Mouse (Mus musculus): ENCODE measurements at regions not wholly inside any gene's neighbourhood (a gene's known extent, or its start where the extent isn't known, plus 50 kb on each side); places are given as distances from the start of the nearest gene placed in this dataset.

DNA sequence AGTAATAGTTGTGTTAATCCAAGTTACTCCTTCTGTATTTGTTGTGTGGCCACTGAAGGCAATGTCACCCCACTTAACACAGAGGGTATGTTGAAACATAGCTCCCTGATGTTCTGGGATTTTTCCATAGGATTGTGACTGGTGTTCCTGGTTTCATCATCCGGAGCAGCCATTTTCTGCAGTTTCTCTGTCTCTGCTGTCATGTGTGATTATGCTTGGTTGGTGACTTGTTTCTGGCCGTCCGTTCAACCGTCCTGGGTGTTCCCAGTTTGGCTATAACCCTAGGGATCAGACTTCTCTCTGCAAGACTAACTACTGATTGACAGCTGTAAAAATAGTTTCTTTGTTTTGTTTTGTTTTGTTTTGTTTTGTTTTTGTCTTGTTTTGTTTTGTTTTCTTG lies 98.1 kb upstream of the Rpl34 start:
- Histone ChIP-seq H3K4me3 (no peak overlapping the region), H3ac (ENCODE audit: control insufficient read depth, insufficient read length) (no peak overlapping the region), H3K27me3 (ENCODE audit: control insufficient read depth, insufficient read depth, insufficient read length) (no peaks in the 10 kb centered on the region), H3K79me2 (ENCODE audit: control insufficient read depth, insufficient read depth) (no peaks in the 10 kb centered on the region), H3K4me2 (ENCODE audit: low read depth) (no peak overlapping the region), H3K36me3 (ENCODE audit: control insufficient read depth, insufficient read depth) (no peaks in the 10 kb centered on the region)
- no peak for TF ChIP-seq E2F4 (IDR thresholded peaks at IDR 0.05; ENCODE audit: insufficient read depth)
- no peak for TF ChIP-seq CEBPB (IDR thresholded peaks at IDR 0.05; ENCODE audit: insufficient read depth, poor library complexity, severe bottlenecking)
- TF ChIP-seq SRF (IDR thresholded peaks at IDR 0.05; ENCODE audit: control insufficient read depth, insufficient read length, low read depth): no peak
- TF ChIP-seq USF1 (IDR thresholded peaks at IDR 0.05; ENCODE audit: low read depth): no peak
- no peak for TF ChIP-seq REST (IDR thresholded peaks at IDR 0.05; ENCODE audit: insufficient read depth, insufficient read length)
- no peak for TF ChIP-seq TCF3 (IDR thresholded peaks at IDR 0.05; ENCODE audit: insufficient read length, low read depth)
- TF ChIP-seq MYOD1 (IDR thresholded peaks at IDR 0.05; ENCODE audit: control insufficient read depth in 1 of 3, insufficient read length in 2 of 3, low read depth in 2 of 3): no peak
- no peak for TF ChIP-seq MAX (IDR thresholded peaks at IDR 0.05; ENCODE audit: low read depth)
- no peak for TF ChIP-seq POLR2AphosphoS2 (IDR thresholded peaks at IDR 0.05; ENCODE audit: insufficient read length, low read depth)
- TF ChIP-seq MYOG (IDR thresholded peaks at IDR 0.05; ENCODE audit: control insufficient read depth in 1 of 3, insufficient read depth in 1 of 3, insufficient read length in 2 of 3, low read depth in 2 of 3): no peak
- no peak for TF ChIP-seq POLR2A (IDR thresholded peaks at IDR 0.05; ENCODE audit: insufficient read length, low read depth)
- TF ChIP-seq TCF12 (IDR thresholded peaks at IDR 0.05; ENCODE audit: insufficient read depth, poor library complexity, severe bottlenecking): no peak

DNA sequence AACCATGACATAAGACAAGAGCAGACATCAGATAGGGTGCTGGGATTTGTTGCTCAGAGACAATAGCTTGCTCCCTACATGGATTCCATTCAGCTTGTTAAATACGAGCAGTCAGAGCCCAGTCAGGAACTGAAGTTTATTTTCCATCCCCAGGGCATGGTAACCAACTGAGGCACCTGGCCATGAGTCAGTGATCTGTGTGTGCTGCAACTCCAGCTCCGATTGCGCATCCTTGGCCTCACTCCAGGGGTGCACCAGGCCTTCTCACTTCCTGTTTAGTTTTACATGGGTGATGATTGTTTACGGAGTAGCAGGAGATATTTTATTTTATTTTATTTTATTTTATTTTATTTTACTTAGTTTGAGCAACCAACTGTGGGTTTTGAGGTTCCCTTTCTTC lies 97.7 kb upstream of the Rpl34 start:
- no peak overlapping the region for H3K4me3 ChIP-seq
- H3K36me3 ChIP-seq (ENCODE audit: control insufficient read depth, insufficient read depth): no peaks in the 10 kb centered on the region
- no peak overlapping the region for H3ac ChIP-seq (ENCODE audit: control insufficient read depth, insufficient read length)
- TF ChIP-seq E2F4 (IDR thresholded peaks at IDR 0.05; ENCODE audit: insufficient read depth): no peak
- peak in 1 of 3 experiments; percentile 46 for TF ChIP-seq MYOD1 (IDR thresholded peaks at IDR 0.05; ENCODE audit: control insufficient read depth in 1 of 3, insufficient read length in 2 of 3, low read depth in 2 of 3)
- no peak for TF ChIP-seq TCF3 (IDR thresholded peaks at IDR 0.05; ENCODE audit: insufficient read length, low read depth)
- TF ChIP-seq REST (IDR thresholded peaks at IDR 0.05; ENCODE audit: insufficient read depth, insufficient read length): no peak
- TF ChIP-seq CEBPB (IDR thresholded peaks at IDR 0.05; ENCODE audit: insufficient read depth, poor library complexity, severe bottlenecking): peak; percentile 73
- TF ChIP-seq MAX (IDR thresholded peaks at IDR 0.05; ENCODE audit: low read depth): no peak
- TF ChIP-seq SRF (IDR thresholded peaks at IDR 0.05; ENCODE audit: control insufficient read depth, insufficient read length, low read depth): no peak
- TF ChIP-seq MYOG (IDR thresholded peaks at IDR 0.05; ENCODE audit: control insufficient read depth in 1 of 3, insufficient read depth in 1 of 3, insufficient read length in 2 of 3, low read depth in 2 of 3): no peak
- TF ChIP-seq POLR2A (IDR thresholded peaks at IDR 0.05; ENCODE audit: insufficient read length, low read depth): no peak
- TF ChIP-seq USF1 (IDR thresholded peaks at IDR 0.05; ENCODE audit: low read depth): no peak
- no peak for TF ChIP-seq POLR2AphosphoS2 (IDR thresholded peaks at IDR 0.05; ENCODE audit: insufficient read length, low read depth)
- TF ChIP-seq TCF12 (IDR thresholded peaks at IDR 0.05; ENCODE audit: insufficient read depth, poor library complexity, severe bottlenecking): no peak
- no peaks in the 10 kb centered on the region for H3K27me3 ChIP-seq (ENCODE audit: control insufficient read depth, insufficient read depth, insufficient read length)
- H3K4me2 ChIP-seq (ENCODE audit: low read depth): no peak overlapping the region
- no peaks in the 10 kb centered on the region for H3K79me2 ChIP-seq (ENCODE audit: control insufficient read depth, insufficient read depth)

DNA sequence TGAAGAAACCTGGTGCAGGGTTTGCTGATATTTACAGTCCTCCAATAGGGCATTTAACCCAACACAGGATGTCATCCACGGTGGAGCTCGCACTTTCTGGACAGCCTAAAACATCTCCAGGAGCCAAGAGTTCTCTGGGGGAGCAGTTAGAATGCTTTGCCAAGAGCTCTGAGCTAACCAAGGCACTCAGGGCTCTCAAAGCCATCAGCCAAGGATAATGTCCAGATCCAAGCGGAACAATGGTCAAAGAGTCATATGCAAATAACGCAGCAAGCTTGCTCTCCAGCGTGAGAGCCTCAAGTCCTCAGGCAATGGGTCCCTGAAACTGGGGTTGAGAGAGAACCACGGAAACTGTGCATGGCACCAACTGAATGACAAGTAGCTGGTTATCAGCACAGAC lies 96.8 kb upstream of the Rpl34 start:
- H3K4me3 ChIP-seq: no peak overlapping the region
- H3K79me2 ChIP-seq (ENCODE audit: control insufficient read depth, insufficient read depth): no peaks in the 10 kb centered on the region
- no peak overlapping the region for H3K4me2 ChIP-seq (ENCODE audit: low read depth)
- H3K36me3 ChIP-seq (ENCODE audit: control insufficient read depth, insufficient read depth): no peaks in the 10 kb centered on the region
- no peaks in the 10 kb centered on the region for H3K27me3 ChIP-seq (ENCODE audit: control insufficient read depth, insufficient read depth, insufficient read length)
- no peak for TF ChIP-seq MYOD1 (IDR thresholded peaks at IDR 0.05; ENCODE audit: control insufficient read depth in 1 of 3, insufficient read length in 2 of 3, low read depth in 2 of 3)
- no peak for TF ChIP-seq TCF12 (IDR thresholded peaks at IDR 0.05; ENCODE audit: insufficient read depth, poor library complexity, severe bottlenecking)
- no peak overlapping the region for H3ac ChIP-seq (ENCODE audit: control insufficient read depth, insufficient read length)

DNA sequence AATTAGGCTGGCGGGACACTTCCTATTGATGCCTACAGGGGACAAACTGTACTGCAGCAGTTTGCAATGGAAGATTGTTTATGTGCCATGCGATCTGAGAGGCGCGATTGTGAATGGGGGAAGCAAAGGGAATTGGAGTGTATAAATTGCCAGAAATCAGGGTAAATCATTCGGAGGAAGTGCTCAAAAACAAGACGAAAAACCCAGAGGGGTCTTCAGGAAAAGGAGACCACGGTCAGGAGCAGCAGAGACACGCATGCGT lies 89.6 kb upstream of the Rpl34 start:
- Histone ChIP-seq H3K4me2 (ENCODE audit: low read depth) (no peak overlapping the region), H3K36me3 (ENCODE audit: control insufficient read depth, insufficient read depth) (no peaks in the 10 kb centered on the region), H3K27me3 (ENCODE audit: control insufficient read depth, insufficient read depth, insufficient read length) (no peaks in the 10 kb centered on the region), H3K79me2 (ENCODE audit: control insufficient read depth, insufficient read depth) (no peaks in the 10 kb centered on the region), H3ac (ENCODE audit: control insufficient read depth, insufficient read length) (no peak overlapping the region), H3K4me3 (no peak overlapping the region)
- no peak for TF ChIP-seq POLR2AphosphoS2 (IDR thresholded peaks at IDR 0.05; ENCODE audit: insufficient read length, low read depth)
- TF ChIP-seq E2F4 (IDR thresholded peaks at IDR 0.05; ENCODE audit: insufficient read depth): no peak
- no peak for TF ChIP-seq MYOG (IDR thresholded peaks at IDR 0.05; ENCODE audit: control insufficient read depth in 1 of 3, insufficient read depth in 1 of 3, insufficient read length in 2 of 3, low read depth in 2 of 3)
- TF ChIP-seq REST (IDR thresholded peaks at IDR 0.05; ENCODE audit: insufficient read depth, insufficient read length): no peak
- no peak for TF ChIP-seq USF1 (IDR thresholded peaks at IDR 0.05; ENCODE audit: low read depth)
- no peak for TF ChIP-seq TCF3 (IDR thresholded peaks at IDR 0.05; ENCODE audit: insufficient read length, low read depth)
- TF ChIP-seq SRF (IDR thresholded peaks at IDR 0.05; ENCODE audit: control insufficient read depth, insufficient read length, low read depth): no peak

DNA sequence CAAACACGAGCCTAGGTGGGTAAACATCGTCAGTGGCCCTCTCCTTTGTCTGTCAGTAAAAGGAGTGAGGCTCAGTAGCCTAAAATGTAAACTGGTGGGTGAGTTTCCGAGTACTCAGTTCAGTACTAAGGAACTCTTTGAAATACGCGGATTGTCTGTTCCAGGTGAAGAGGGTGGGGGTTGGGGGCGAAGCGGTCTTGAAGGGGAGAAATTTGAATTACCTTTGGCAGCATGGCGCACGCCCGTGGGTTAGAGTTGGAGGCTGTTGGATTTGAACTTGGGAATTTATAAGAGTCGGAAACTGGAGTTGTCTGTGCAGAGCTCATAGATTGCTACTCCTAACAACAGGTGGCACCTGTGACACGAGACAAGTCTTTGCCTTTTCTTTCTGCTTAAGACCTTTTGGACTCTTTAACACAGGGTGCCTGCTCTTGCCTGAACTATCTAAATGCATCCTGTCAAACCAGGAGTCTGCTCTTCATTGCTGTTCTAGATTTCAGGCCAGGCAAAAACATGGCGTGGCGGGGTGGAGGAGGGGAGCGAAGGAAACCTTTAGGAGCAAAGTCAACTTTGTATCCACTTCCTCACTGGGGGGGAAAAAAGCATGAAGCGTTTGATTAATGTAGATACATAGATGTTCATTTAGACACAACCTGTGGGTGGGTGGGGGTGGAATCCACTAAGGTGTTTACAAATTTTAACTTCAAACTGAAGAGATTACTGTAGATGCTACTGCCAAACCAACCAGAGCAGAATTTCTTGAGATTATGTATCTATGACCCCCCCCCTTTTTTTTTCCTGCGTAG lies 89.0 kb upstream of the Rpl34 start:
- H3K4me2 ChIP-seq (ENCODE audit: low read depth): peak overlapping the region; percentile 76
- no peaks in the 10 kb centered on the region for H3K27me3 ChIP-seq (ENCODE audit: control insufficient read depth, insufficient read depth, insufficient read length)
- no peak overlapping the region for H3K4me3 ChIP-seq
- TF ChIP-seq MAX (IDR thresholded peaks at IDR 0.05; ENCODE audit: low read depth) (no peak), POLR2AphosphoS2 (IDR thresholded peaks at IDR 0.05; ENCODE audit: insufficient read length, low read depth) (no peak), TCF3 (IDR thresholded peaks at IDR 0.05; ENCODE audit: insufficient read length, low read depth) (no peak), TCF12 (IDR thresholded peaks at IDR 0.05; ENCODE audit: insufficient read depth, poor library complexity, severe bottlenecking) (no peak), SRF (IDR thresholded peaks at IDR 0.05; ENCODE audit: control insufficient read depth, insufficient read length, low read depth) (no peak), MYOG (IDR thresholded peaks at IDR 0.05; ENCODE audit: control insufficient read depth in 1 of 3, insufficient read depth in 1 of 3, insufficient read length in 2 of 3, low read depth in 2 of 3) (no peak), CEBPB (IDR thresholded peaks at IDR 0.05; ENCODE audit: insufficient read depth, poor library complexity, severe bottlenecking) (no peak)
- no peaks in the 10 kb centered on the region for H3K79me2 ChIP-seq (ENCODE audit: control insufficient read depth, insufficient read depth)
- no peaks in the 10 kb centered on the region for H3K36me3 ChIP-seq (ENCODE audit: control insufficient read depth, insufficient read depth)
- no peak overlapping the region for H3ac ChIP-seq (ENCODE audit: control insufficient read depth, insufficient read length)

Data from myocyte (in vitro differentiated cells).